Mouse (Mus musculus) bone marrow macrophage, adult 2 months (primary cell): ENCODE measurements around the gene Eif3c. TPM values are rescaled to one million over a fixed set of nuclear protein-coding genes. Genes with fewer than 3 reads are reported as not detected.

ENCODE experiments used
- H3K27ac ChIP-seq: 2 replicates; pipeline ENCODE4 v1.5.1; 2012; ENCODE audit warnings: low read depth, low read length; ENCODE audit not compliant: insufficient read depth
- H3K4me1 ChIP-seq: 2 replicates; pipeline ENCODE4 v1.6.1; 2012; ENCODE audit warnings: low read length; ENCODE audit not compliant: control insufficient read depth, insufficient read depth
- H3K4me3 ChIP-seq: 2 replicates; pipeline ENCODE4 v1.5.1; 2012; ENCODE audit warnings: mild to moderate bottlenecking, low read length, moderate library complexity; ENCODE audit not compliant: insufficient read depth
- CTCF ChIP-seq: IDR thresholded peaks from 2 replicates; pipeline ENCODE4 v1.5.1; 2012; ENCODE audit warnings: low read depth, mild to moderate bottlenecking, low read length, moderate library complexity
- POLR2A ChIP-seq: IDR thresholded peaks from 2 replicates; pipeline ENCODE4 v1.6.1; 2012; ENCODE audit warnings: mild to moderate bottlenecking, low read depth, low read length, borderline replicate concordance
- polyA plus RNA-seq: library from polyadenylated mRNA; stranded (reverse); fragments of >200 nt; gene quantifications from 2 replicates; pipeline ENCODE4 v1.2.4, GENCODE M21; 2012; ENCODE audit not compliant: missing spikeins, insufficient read depth, insufficient read length

Eif3c gene
- polyA plus RNA-seq, 1 experiment: 142 TPM

DNA sequence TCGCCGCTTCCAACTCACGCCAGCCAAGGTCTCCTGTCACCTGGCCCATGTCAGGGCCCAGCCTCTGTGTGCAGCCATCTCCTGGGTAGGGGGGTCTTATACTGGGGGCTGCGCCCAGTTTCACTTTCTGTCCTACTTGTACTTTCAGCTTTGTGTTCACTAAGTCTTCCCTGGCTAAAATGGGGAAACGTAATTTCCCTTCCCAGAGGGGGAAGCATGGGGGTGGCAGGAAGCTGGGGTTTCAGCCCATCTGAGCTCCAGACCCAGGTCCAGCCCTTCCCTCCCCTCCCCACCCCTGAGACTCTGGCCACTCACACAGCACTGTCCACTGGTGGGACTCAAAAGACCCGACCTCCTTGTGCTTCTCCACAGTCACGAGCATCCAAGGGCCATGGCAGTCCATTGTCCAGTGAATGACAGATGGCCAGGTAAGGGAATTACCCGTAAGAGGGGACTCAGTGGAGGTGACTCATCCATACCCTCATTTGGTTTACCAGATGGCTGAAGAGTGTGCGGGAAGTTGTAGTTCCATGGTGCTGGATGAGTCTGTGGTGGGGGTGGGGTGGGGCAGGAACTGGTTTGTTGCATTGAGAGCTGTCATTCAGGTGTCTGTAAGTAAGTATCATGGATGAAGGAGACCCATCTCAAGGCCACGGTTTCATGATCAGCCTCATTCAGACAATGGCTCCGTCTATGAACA, 28.8 kb upstream of the Eif3c start, which contains the start of gene Il27:
TSS of gene Il27 (minus strand) at position 80 of the 700 bp plus-strand sequence.
- H3K4me3 ChIP-seq: peak within 1 kb of the TSS; percentile 16; the same call in 1 of the 2 replicates
- no peak for TF ChIP-seq CTCF
- no peak within 1 kb of the TSS for H3K27ac ChIP-seq
- peaks cover 51% of the 10 kb centered on the region for H3K4me1 ChIP-seq

DNA sequence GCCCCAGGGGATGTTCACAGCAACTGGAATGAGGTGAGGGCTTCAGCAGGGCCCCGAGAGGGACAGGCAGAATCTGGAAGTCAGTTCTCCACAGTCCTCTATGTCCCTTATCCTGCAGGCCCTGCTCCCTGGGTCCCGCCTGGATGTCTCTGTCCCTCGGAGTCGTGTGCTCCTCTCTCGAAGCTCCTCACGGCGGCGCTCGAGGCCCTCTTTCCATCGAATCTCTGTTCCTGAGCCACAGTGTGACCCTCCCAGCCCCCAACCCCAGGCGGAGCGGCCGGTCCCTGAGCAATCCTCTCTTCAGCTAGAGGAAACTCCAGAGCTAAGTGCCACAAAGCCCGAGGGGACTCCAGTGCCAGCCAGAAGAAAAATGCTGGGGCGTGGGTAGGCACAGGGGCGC, 21.6 kb upstream of the Eif3c start:
- Histone ChIP-seq H3K27ac (no peak overlapping the region), H3K4me1 (peaks cover 24% of the 10 kb centered on the region), H3K4me3 (no peak overlapping the region)
- TF ChIP-seq CTCF: no peak
- TF ChIP-seq POLR2A: no peak

DNA sequence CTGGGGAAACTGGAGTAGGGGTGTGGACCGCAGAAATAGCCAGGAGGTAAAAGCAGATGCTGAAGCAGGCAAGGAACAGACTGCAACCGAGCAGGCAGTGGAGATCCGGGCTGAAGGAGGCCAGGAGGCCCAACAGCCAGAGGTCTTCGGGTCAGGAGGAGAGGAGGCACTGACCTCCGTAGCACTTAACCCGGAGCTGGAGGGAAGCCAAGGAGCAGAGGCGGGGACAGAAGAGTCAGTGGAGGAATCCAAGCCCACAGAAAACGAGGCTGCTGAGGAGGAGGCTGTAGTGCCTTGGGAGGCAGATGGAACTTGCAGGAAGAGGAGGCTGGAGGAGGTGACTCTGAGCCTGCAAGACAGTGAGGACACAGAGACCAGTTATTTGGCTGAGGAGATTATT, 20.6 kb upstream of the Eif3c start:
- peak overlapping the region; percentile 8; the same call in 1 of the 2 replicates for H3K4me3 ChIP-seq
- H3K27ac ChIP-seq: peak overlapping the region; percentile 23; the same call in 1 of the 2 replicates
- H3K4me1 ChIP-seq: peaks cover 27% of the 10 kb centered on the region
- TF ChIP-seq CTCF (no peak), POLR2A (no peak)

DNA sequence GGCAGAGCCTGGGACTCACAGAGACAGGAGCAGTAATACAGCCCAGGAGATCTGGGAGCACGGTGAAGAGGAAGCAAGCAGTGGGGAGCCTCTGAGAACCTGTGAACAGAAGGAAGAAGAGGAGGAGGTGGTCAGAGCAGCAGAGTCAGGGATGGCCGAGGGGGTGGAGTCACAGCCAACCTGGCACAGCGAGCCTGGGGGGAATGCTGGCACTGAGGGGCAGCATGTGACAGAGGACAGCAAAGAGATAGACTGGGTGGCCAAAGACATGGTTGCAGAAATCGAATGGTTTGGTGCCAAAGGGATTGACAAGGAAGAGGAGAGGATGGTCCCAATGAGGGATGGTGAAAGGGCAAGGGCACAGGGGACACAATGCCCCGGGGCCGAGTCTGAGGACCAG, 19.5 kb upstream of the Eif3c start, which contains the start of gene Cln3:
TSS of gene Cln3 (minus strand) at position 101 of the 400 bp plus-strand sequence.
- Histone ChIP-seq H3K27ac (peak within 1 kb of the TSS; percentile 96), H3K4me3 (peak within 1 kb of the TSS; percentile 81), H3K4me1 (peaks cover 31% of the 10 kb centered on the region)
- TF ChIP-seq CTCF: no peak
- no peak for TF ChIP-seq POLR2A

DNA sequence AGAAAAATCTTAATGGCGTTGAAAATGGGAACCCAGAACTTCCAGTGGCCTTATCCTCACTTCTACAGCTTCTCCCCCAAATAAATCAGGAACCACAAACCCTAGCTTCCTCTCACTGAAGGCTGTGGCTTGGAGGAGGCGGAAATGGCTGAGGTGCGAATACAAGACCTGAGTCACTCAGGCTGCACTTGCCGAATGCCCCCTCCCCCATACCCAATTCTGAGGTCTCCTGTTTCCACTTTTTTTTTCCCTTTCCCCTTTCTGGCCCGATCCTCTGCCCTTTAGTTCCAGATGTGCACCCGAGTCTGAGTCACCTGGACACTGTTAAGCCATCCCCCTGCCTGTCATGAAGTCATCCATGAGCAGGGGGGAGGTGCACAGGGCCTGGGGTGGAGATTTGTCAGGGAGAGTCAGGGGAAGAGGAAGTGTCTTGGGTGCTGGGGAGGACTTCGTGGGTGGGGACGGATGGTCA, 18.3 kb upstream of the Eif3c start, which contains the start of gene Apobr:
TSS of gene Apobr (plus strand) at position 437 of the 472 bp plus-strand sequence.
- peak within 1 kb of the TSS; percentile 81 for H3K4me3 ChIP-seq
- peak within 1 kb of the TSS; percentile 96 for H3K27ac ChIP-seq
- TF ChIP-seq POLR2A (no peak), CTCF (no peak)
- peaks cover 32% of the 10 kb centered on the region for H3K4me1 ChIP-seq

DNA sequence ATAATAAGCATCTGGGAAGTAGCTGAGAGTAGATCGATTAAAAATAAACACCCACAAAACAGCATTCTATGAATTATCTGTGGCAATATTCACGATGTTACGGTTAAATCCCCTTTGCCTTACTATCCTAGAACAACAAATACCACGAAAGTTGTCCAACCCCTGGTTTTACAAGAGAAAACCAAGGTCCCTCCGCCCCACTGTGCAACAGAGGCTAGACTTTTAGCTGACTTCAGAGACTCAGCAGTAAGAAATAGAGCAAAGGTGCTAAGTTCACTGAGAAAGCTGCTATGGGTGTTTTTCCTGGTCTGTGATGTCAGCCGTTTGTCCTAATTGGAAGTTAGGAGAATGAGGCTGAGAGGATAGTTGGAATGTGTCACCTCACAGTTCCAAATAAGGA, 17.6 kb upstream of the Eif3c start:
- no peak for TF ChIP-seq CTCF
- no peak for TF ChIP-seq POLR2A
- peak overlapping the region; percentile 81 for H3K4me3 ChIP-seq
- H3K4me1 ChIP-seq: peaks cover 32% of the 10 kb centered on the region
- H3K27ac ChIP-seq: peak overlapping the region; percentile 96

DNA sequence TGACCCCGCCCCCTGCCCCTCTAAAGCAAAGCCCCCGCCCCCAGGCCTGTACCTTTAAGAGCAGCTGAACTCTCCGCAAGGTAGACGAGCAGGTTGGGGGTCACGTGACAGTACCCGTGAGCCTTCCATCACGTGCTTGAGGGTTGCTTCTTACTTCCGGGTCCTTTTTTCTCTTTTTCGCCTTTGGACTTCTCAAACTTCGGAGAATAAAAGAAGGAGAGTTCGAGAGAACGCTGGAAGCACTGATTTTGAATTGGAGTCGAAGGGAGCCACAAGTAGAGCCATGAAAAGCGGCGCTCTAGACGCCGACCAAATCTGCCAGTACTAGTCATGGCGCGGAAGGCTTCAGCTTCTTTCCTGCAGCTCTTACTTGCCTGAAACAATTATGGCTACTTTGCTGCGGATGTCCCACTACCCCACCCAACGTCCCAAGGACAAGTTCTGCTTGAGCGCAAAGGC, 17.1 kb upstream of the Eif3c start:
- TF ChIP-seq CTCF (no peak), POLR2A (no peak)
- peak overlapping the region; percentile 81 for H3K4me3 ChIP-seq
- peaks cover 32% of the 10 kb centered on the region for H3K4me1 ChIP-seq
- H3K27ac ChIP-seq: peak overlapping the region; percentile 96

DNA sequence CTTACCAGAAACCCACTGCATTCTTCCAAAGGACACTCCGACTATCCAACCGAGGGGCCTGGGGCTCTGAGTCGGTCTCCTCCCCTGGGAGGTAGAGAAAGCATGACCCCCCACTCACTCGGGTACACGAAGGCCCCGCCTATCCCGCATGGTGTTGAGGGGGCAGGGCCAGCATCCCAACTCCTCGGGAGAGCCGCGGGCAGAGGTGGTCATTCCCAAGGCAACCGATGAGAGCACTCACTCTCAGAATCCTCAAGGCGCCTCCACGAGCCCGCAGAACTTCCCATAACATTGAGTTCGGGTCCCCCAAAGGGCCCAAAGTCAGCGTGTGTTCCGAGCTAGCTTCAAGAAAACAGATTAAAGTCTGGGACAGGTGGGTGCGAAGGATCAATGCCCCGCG, 16.5 kb upstream of the Eif3c start:
- H3K4me1 ChIP-seq: peaks cover 32% of the 10 kb centered on the region
- peak overlapping the region; percentile 81 for H3K4me3 ChIP-seq
- TF ChIP-seq POLR2A: no peak
- no peak for TF ChIP-seq CTCF
- H3K27ac ChIP-seq: peak overlapping the region; percentile 96

DNA sequence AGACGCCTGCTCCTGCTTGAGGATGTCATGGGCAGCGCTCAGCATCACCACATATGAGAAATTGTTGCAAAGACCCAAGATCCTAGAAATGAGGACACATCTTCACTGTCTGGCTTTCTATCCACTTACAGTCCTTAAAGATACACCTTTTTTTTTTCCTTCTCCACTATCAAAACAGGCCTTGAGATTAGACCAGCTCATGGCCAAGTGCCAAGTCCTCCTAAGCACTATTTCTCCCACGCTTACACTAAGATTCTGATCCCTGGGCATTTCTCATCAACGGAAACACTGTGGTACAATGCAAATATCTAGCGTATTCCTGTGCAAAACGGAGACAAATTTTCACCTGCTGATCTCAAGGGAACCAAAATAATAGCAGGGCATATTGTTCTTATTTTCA, 15.4 kb upstream of the Eif3c start:
- no peak for TF ChIP-seq CTCF
- TF ChIP-seq POLR2A: no peak
- peaks cover 23% of the 10 kb centered on the region for H3K4me1 ChIP-seq
- H3K27ac ChIP-seq: no peak overlapping the region
- H3K4me3 ChIP-seq: no peak overlapping the region; the same call in 1 of the 2 replicates

DNA sequence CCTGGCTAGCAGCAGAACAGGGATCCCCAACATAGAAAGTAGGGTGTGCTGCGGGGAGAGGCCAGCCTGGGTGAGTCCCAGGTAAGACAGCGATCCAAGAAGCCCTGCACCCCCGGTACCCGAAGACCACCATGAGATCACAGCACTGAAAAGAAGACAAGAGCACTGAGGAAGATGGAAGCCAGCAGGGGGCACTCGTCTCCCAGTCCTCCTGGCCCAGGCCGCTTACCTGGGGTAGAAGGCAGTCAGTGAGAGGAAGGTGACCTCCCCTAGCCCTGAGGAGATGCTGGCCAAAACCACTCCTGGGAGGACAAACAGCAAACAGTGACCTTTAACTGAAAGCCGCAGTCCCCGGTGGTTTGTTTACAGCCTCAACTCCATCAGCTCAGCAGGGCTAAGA, 13.0 kb upstream of the Eif3c start:
- TF ChIP-seq POLR2A (no peak), CTCF (peak; percentile 45)
- no peak overlapping the region for H3K4me3 ChIP-seq

DNA sequence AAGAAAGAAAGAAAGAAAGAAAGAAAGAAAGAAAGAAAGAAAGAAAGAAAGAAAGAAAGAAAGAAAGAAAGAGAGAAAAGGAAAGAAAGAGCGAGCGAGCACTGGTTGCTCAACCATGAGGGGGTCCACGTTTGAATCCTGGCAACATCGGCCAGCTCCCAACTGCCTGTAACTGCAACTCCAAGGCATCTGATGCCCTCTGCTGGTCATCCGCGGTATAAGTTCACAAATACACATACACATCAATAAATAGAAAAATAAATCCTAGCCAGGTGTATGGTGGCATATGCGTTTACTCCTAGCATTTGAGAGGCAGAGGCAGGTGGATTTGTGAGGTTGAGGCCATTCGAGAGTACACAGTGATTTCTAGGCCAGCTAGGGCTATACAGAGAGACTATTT, 10.7 kb upstream of the Eif3c start:
- H3K4me1 ChIP-seq: peaks cover 6% of the 10 kb centered on the region

More for the DNA sequence above, 13.0 kb upstream of the Eif3c start:
- H3K27ac ChIP-seq: no peak overlapping the region
- H3K4me1 ChIP-seq: peaks cover 8% of the 10 kb centered on the region

More for the DNA sequence above, 10.7 kb upstream of the Eif3c start:
- Histone ChIP-seq H3K27ac (no peak overlapping the region), H3K4me3 (no peak overlapping the region)
- peak; percentile 61 for TF ChIP-seq CTCF
- TF ChIP-seq POLR2A: no peak
